Comparison of ENCODE assay signal across 14 mouse cellular contexts in the genomic region with DNA sequence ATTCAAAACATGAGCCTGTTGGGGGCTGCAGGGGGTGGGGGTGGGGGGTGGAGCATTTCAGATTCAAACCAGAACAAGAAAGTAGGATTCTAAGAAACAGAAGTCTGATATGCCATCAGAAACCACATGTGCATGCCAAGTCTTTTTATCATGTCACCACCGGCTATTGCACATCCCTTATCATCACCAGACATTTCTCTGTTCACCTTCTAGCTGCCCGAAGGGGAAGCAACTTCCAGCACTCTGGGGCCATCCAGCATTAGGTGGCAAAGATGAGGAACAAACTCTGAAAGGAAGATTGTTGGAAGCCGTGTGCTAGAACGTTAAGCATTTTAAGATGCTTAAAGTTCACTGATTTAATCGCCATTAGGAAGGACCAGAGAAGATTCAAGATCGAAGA. TPM values are rescaled to one million over a fixed set of nuclear protein-coding genes. Genes with fewer than 3 reads are reported as not detected.
DNase-seq lines count a peak whose midpoint lies in the region; ATAC-seq lines count a peak whose summit lies in the region.
"Had no signal": no experiment of that assay in that cellular context is flagged by ENCODE, and none has a peak within 500 bp of the region (broad histone marks: within the 10 kb centered on the region; RNA-seq: fewer than 3 reads in every experiment).

No protein-coding gene starts in this region.

- H3K4me1 ChIP-seq in heart, embryonic 12.5 days (replicated peaks), result peaks cover 47% of the 10 kb centered on the region
- no peaks in the 10 kb centered on the region for H3K4me1 ChIP-seq in intestine, embryonic 16.5 days (ENCODE audit: control insufficient read depth, insufficient read depth, low read length)
- H3K4me1 ChIP-seq in megakaryocyte, embryonic 14.5 days, result peaks cover 91% of the 10 kb centered on the region

- H3K36me3 ChIP-seq in heart, embryonic 12.5 days, result no peaks in the 10 kb centered on the region
- H3K36me3 ChIP-seq in intestine, embryonic 16.5 days (ENCODE audit: control insufficient read depth, insufficient read depth, low read length), result no peaks in the 10 kb centered on the region
- peaks cover 68% of the 10 kb centered on the region for H3K36me3 ChIP-seq in megakaryocyte, embryonic 14.5 days (replicated peaks; ENCODE audit: low read length)
- H3K36me3 ChIP-seq: hindbrain, embryonic 15.5 days; midbrain, embryonic 10.5 days had no signal

- no peak overlapping the region for H3K9ac ChIP-seq in heart, embryonic 12.5 days
- no peak overlapping the region for H3K9ac ChIP-seq in intestine, embryonic 16.5 days (ENCODE audit: low read depth, low read length)
- H3K9ac ChIP-seq: hindbrain, embryonic 15.5 days had no signal

- H3K4me2 ChIP-seq in heart, embryonic 12.5 days, result no peak overlapping the region
- H3K4me2 ChIP-seq in intestine, embryonic 16.5 days (ENCODE audit: low read depth, low read length), result no peak overlapping the region
- H3K4me2 ChIP-seq: hindbrain, embryonic 15.5 days had no signal

- H3K27me3 ChIP-seq in heart, embryonic 12.5 days (replicated peaks), result no peaks in the 10 kb centered on the region
- no peaks in the 10 kb centered on the region for H3K27me3 ChIP-seq in intestine, embryonic 16.5 days (replicated peaks; ENCODE audit: control insufficient read depth, insufficient read depth, low read length)
- H3K27me3 ChIP-seq in megakaryocyte, embryonic 14.5 days (replicated peaks), result no peaks in the 10 kb centered on the region
- H3K27me3 ChIP-seq: hindbrain, embryonic 15.5 days had no signal

- peak; percentile 51; the same call in 1 of the 2 replicates for ATAC-seq in heart, embryonic 12.5 days (ENCODE audit: insufficient number of reproducible peaks, low FRiP score)
- ATAC-seq in intestine, embryonic 16.5 days, result peak; percentile 68; the same call in 1 of the 2 replicates

- H3K4me3 ChIP-seq in heart, embryonic 12.5 days, result no peak overlapping the region
- no peak overlapping the region for H3K4me3 ChIP-seq in intestine, embryonic 16.5 days (ENCODE audit: low read length)
- peak overlapping the region; percentile 82 for H3K4me3 ChIP-seq in megakaryocyte, embryonic 14.5 days (replicated peaks)
- H3K4me3 ChIP-seq: hindbrain, embryonic 15.5 days; midbrain, embryonic 10.5 days had no signal

- 53% methylated on average over 6 of the region's 6 CpGs for WGBS in heart, embryonic 12.5 days
- 78% methylated on average over 6 of the region's 6 CpGs for WGBS in intestine, embryonic 16.5 days

- intact Hi-C loops in heart, postnatal 10 days (cut with DNase I), result no loop called here

- no peaks in the 10 kb centered on the region for H3K9me3 ChIP-seq in heart, embryonic 12.5 days (replicated peaks)
- H3K9me3 ChIP-seq in intestine, embryonic 16.5 days (ENCODE audit: control insufficient read depth, low read length), result no peaks in the 10 kb centered on the region
- no peaks in the 10 kb centered on the region for H3K9me3 ChIP-seq in megakaryocyte, embryonic 14.5 days
- H3K9me3 ChIP-seq: hindbrain, embryonic 15.5 days; midbrain, embryonic 10.5 days had no signal

- H3K27ac ChIP-seq in heart, embryonic 12.5 days (ENCODE audit: poor library complexity, severe bottlenecking), result no peak overlapping the region
- no peak overlapping the region for H3K27ac ChIP-seq in intestine, embryonic 16.5 days (ENCODE audit: low read length)
- H3K27ac ChIP-seq: hindbrain, embryonic 15.5 days; midbrain, embryonic 10.5 days had no signal

- no peak for DNase-seq in heart, postnatal 10 days
- peak; percentile 44 for DNase-seq in c-Kit-positive CD71-negative TER-119-negative erythroid progenitor cells, embryonic 14.5 days (ENCODE audit: low read depth)
- no peak for DNase-seq in adrenal gland, postnatal 14 days
- no peak for DNase-seq in frontal cortex, adult 2 months (ENCODE audit: extremely low spot score in 1 of 2, low spot score in 1 of 2)
- no peak for DNase-seq in lung, postnatal 4 days
- DNase-seq: adrenal gland, adult 8-10 months; kidney, adult 8-10 months; layer of hippocampus, adult 9-11 months; lung, adult 2 months had no signal

RNA-seq across cellular contexts. Expression of a gene that starts 43.2 kb away (rescaled TPM):
- 0.98 and 1.0 TPM in 2 replicates for polyA plus RNA-seq in heart, embryonic 12.5 days (2016; fragmentation: Nextera tagmentation; extraction: Ambion mirVana)
- total RNA-seq in heart, postnatal 10 days (2021), result 10 to 100 TPM; 28.8 to 34.0 TPM
- 0.13 and 0.18 TPM in 2 replicates for polyA plus RNA-seq in intestine, embryonic 16.5 days (2015; fragmentation: Nextera tagmentation; extraction: Ambion mirVana)
- 5.5 and 23.4 TPM in 2 replicates for polyA plus RNA-seq in megakaryocyte, embryonic 14.5 days (2012; ENCODE audit: insufficient read depth, low replicate concordance)
- total RNA-seq in adrenal gland, postnatal 14 days (2021), result 10.5 and 11.0 TPM in 2 replicates
- 27.0 and 29.0 TPM in 2 replicates for polyA plus RNA-seq in frontal cortex, adult 2 months (2012; rRNA removed)
